Mouse (Mus musculus) thymus, postnatal 14 days (tissue): Measurements from ENCODE around the gene Lmod2.

Experiments
- DNase-seq: peaks from one replicate; pipeline ENCODE4 v3.0.0; 2021

Lmod2 gene

DNA sequence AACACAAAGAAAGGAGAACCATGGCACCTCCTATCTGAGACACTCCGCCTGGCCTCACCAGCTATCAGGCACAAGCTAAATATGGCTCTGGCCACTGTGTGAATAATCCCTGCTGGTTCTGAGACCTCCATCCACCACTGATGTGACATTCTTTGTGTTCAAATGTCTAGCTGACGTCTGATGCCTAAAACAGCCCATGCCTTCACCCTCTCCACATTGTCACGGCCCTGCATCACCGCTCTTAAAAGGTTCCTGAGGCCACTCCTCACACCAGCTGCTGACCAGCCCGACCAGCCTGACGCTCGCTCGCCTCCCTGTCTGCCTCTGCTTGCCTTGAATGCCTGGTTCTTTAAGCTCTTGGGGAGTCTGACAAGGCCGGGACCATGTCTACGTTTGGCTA, at the start of gene Lmod2:
Gene Lmod2, plus strand, starts transcription at position 263 of the 400 bp plus-strand sequence.
- no peak for DNase-seq

DNA sequence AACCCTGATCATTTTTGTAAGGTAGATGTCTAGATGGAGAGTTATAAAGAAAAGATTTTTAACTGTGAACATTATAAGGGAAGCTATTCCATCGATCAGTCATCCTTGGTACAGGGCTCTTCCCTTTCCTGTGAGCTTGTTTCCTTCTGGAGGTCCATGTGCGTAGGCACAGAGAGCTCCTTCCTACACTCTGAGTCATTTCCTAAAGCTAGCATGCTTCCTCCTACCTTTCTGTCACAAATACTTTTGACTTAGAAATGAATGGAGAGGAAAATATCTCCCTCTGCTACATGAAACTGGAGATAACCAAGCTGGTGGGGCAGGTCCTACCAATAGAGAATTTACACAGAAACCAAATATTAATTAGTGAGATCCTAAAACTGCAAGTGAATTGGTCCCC, 47.8 kb upstream of the Lmod2 start:
- DNase-seq, result no peak

DNA sequence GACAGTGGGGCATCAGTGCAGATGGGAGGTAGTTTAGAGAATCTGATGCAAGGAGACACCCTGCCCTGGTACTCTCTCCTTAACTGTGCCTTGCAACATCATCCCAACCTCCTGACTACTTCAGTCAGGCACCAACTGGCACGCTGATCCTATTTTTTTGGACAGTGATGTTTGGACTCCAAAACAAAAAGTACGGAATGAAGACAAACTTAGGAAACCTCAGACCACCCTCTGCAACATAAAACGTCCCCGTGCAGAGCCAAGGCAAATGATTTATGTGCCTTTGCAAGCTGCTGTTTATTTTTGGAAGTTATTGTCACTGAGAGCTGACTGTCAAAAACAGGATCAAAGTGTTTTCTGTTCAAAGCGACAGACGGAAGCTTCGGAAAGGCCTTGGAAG, 45.5 kb upstream of the Lmod2 start:
- no peak for DNase-seq

DNA sequence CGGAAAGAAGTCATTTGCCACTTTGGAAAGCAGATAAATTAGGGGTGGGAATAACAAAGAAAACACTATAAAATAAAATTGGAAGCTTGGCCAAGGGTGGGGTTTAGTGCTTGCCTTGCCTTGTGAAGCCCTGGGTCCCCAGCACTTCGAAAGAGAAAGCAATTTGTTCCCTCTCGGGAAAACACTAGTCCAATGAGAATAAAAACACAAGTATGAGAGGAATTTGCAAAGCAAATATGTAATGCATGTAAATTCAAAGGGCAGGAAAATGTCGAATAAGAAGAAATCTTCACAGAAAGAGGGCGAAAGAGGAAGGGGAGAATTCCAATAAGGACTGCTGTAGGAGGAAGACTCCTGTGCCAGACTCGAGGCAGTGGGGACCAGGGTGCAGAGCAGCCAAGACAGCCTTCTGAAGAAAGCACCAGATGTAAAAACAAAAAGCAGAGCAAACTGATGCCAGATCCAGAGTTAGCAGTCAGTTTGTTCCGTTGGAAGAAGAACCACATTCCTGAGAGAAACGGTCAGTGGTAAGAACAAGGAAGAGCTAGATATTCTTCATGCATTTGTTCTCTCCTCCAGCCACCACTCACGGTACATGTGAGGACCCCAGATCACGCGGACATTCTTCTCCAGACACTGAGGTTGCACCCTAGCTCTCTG, 43.0 kb upstream of the Lmod2 start:
- no peak for DNase-seq

DNA sequence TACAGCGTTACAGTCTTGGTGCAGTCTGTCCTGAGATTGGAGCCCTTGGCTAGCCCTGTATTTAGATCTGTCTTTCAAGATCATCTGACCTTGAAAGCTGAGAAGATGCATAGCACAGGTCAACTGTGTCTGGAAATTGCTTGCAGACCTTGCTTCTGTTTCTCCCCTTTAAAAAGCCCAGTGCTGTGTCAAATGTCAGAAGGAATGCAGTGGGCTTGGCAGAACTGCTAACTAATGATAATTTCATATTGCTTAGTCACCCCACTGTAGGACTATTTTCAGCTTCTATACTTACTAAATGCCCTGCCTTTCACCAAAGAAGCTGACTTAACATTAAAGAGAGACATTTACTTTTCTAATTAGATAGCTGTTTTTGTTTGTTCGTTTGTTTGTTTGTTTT, 42.1 kb upstream of the Lmod2 start:
- no peak for DNase-seq

DNA sequence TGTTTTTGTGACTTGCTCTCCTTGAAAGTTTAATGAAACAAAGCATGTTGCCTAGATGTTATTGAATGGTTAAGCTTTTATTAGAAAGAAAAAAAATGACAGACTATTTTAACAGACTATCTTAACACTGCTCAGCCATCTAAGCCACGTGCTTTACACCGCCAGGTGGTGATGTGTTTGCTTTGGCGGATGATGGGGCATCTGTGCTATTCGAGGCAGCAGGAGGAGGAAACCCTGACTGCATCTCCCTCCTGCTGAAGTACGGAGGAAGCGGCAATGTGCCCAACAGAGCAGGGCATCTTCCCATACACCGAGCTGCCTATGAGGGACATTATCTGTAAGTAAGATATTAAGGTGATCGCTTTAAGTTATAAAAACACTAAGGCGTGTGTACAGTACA, 33.5 kb upstream of the Lmod2 start:
- DNase-seq, result no peak

DNA sequence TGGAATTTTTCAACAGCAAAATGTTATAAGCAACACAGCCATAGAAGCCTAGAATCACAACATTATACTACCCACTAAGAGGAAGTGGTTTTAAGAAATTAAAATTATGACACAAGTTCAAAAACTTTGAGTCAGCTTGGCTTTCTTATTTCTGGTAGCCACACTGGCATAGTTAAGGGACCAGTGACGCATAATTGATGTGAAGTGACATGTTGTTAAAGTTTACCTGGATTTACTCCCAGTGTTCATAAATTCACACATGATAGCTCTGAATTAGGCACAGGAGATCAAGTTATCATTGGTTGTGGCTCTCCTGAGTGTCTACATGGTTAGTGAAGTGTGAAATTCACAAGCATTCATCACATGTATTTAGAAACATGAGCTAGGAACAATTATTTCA, 32.7 kb upstream of the Lmod2 start:
- DNase-seq, result no peak

DNA sequence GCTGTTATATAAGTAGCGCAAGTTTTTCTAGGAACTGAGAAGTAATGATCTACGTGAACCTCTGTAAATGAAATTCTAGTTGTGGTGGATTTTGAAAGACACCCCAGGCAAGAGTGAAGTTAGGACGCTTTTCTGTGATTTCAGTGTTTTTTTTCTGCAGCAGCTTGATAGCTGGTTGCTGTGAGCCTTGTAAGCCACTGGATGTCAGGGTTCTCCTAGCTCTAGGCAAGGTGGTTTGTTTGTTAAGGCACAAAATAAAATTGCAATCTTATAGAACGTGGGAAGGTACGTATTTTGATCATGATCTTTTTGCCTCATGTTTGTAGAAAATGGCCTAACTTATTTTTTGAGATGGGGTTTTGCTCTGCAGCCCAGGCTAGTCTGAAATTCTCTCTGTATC, 28.6 kb upstream of the Lmod2 start:
- no peak for DNase-seq

DNA sequence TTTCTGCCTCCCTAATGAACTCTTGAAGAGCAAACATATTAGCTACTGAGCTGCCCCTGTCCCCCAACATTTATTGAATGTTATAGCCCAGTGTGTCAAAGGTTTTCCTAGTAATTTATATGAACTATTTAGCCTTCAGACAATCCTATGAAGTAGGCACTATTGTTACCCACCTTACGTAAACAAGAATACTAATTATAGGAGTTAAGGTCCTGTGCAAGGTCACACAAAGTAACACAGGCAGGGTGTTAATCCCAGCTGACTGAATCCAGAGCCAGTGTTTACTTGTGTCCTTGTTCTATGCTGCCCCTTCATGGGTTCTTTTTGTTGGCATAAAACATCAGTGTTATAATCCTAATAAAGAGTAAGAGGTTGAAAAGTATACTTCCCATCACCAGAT, 27.9 kb upstream of the Lmod2 start:
- no peak for DNase-seq

DNA sequence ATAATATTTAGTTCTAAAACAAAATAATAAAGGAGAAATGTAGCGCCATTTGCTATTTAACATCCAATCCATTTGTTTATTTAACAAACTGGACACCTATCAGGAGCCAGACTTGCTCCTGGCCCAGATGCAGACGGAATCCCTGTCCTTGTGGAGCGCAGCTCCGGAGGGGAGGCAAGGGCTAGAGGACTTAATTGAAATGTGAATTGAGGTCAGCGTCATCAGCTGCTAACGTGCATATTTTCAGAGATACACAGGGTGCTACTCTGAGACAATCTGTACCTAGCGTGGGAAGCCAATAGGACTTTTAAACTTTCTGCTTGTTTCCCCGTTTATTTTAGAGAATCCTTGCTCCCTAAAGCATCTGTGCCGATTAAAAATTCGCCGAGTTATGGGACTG, 27.3 kb upstream of the Lmod2 start:
- DNase-seq, result no peak

DNA sequence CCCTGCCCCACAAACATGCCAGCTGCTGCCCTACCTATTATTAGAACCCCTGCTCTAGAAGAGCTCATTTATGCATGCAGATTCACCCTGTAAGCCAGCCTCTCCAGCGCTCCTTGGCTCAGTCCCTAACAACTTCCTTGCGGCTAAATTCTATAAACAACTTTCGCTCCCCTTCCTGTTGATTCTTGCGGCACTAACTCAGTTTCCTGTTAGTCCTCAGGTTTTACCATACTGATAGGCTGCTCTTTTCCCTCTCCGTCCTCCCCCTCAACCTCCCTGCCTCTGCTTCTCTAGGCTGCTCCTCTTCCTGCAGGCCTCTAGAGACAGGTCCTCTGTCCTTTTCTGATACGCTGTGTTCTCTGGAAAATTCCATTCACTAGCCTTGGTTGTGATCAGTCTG, 26.4 kb upstream of the Lmod2 start:
- no peak for DNase-seq

DNA sequence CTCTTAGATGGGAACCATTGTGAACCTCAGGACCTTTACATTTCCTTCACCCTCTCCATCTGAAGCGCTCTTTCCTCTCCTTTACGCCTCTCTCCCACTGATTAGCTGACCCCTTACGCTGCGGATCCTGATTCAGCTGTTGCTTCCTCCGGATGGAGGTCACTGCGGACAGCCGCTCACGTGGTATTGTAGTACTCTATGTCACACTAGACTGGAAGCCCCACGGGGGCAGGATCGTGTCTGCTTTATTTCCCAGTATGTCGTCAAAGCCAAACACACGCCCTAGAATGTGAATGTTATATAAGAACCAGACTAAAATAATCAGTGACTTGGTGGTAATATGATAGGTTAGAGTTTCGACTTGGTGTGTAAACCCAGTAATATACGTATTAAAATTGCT, 25.1 kb upstream of the Lmod2 start:
- DNase-seq, result no peak

DNA sequence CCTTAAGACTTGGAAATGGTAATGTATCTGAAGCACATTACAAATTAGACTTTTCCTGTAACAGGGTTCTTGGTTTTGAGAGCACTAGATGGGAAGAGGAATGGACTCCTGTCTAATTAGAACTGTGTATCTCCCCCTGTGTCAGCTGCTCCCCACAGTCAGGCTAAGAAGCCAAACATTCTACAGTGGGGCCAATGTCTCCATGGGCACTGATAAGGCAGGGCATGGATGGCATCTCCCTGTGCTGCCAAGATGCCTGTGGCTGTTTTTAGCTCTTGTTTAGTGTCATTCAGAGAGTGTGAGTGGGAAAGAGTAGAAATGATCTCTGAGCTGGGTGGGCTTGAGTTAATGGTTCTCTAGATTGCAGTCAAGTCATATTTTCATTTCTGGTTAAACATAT, 24.2 kb upstream of the Lmod2 start:
- no peak for DNase-seq

DNA sequence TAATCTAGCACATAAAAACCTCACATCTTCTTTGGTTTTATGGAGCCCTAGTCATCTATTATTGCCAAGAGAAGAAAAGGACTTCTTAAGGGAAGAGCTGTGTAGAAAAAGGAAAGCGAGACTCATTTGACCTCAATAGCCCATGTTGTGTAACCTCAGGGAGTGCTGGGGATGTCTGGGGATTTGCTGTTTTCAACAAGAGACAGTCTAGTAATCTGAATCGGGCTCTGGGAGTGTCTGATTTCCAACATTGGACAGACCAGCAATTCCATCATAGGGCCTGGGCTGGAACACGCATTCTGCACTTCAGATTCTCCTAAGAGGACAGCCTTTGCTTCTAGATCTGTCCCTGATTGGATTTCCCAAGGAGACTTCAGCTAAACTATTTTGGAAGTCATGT, 14.1 kb upstream of the Lmod2 start:
- no peak for DNase-seq

DNA sequence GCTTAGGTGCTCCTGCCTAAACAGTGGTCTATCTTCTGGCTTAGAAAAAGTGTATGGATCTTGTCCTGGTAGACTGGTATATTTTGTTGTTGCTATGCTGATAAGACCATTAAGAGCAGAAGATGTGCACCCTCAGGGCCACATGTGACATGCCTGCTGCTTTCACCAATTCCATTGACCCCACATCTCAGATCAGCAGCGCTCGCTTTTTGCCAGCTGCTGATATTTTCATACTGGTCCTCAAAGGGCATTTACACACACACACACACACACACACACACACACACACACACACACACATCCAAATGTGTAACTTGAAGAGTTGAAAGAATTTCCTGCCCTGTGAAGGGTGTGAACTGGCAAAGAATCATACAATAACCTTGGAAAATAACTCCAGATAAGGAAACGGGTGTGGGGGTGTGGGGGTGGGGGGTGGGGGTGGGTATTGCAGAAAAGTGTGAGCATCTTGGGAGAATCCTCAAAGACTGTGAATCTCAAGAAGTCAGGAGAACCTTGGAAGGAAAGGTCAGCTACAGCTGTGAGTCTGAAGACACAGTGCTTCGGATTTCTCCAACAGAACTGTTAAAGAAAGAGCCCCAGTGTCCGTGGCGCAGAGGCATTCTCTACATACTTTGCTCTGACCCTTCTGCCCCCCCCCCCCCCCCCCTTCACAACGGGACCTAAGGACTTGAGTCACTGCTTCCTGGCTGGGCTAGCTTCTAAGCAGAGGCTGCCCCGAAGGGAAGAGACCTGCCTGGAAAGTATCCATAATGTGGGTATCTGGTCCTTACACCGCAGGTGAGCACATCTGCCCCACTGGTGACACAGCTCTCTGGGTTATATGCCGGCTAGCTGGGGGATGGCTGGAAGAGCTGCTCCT, 11.9 kb upstream of the Lmod2 start:
- no peak for DNase-seq

DNA sequence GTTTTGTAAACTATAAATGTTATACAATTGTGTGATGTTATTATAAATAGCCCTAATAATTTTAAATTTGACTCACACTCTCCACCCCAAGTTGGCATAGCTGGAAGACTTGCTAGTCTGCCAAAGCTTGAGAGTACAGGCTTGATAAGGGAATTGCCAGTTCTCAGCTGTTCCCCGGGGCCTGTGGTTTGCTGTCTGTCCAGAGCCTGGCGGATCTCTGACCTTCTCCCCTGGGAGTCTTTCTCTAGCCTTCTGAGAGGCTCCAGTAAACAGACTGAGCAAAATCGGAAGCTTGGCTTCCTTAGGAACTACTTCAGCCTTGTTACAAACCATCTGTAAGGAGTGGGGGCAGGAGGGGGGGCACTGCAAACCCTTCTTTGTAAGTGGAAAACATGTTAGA, 10.7 kb upstream of the Lmod2 start:
- no peak for DNase-seq

DNA sequence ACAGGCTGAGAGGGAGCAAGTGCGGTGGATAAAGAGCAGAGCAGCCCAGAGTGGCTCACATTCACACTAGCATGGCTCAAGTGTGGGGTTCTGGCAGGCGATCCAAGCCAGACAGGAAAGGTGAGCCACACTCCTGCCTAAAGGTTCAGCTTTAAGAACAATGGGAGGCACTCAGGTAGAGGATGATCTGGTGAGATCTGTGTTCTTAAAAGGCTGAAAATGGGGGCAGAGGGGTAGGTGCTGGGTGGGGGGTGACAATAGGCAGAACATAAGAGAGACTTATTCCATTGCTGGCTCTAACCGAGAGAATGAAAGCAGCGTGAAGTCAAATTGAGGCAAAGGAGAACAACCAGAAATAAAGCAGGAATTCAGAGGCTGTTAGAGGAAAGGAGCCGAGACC, 7.3 kb upstream of the Lmod2 start:
- DNase-seq, result no peak

DNA sequence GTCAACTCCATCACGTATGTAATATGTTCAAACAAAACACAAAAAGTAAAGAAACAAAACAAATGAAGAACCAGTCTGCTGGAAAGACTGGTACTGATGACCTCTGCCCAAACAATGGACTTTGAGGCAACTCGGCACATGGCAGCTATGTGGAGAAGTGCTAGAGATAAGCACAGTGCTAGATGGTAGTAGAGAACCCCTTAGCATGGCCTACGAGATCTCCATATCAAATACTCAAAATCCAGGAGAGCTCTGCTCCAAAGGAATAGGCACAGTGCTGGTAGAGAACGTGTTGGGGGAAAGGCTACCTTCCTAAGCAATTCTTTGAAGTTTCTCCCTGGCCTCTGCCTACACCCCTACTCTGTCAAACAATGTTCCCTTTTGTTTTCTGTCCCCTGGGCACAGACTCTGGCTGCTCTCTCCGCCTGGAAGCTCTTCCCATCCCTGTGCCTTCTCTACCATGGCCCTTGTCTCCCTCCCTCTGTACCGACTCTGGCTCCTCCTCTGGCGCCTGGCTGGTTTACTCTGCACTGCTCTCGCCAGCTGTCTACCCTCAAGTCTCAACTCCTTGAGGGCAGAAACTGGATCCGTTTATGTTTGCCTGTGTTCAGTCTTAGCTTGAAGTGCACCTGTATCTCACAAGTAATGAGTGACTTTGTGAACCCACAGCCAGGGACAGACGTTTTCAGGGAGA, 5.9 kb upstream of the Lmod2 start:
- DNase-seq, result no peak

DNA sequence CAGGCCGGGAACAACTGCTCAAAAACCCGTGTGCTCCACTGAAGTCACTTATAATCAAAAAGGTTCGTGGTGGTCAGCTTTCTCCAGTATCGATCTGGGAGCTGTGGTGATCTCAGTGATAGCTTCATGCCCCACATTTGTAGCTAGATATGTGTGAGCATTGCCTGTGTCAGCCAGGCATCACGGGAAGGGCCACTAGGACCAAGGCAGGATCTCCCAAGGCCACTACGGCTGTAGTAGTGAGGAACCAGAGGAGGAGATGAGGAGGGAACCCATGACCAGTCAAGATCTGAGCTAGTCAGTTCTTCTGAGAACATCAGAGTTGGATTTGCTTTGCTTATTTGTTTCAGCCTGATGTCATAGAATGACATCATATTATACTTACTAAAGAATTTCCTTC, 1.6 kb downstream of the Lmod2 start:
- DNase-seq, result no peak

DNA sequence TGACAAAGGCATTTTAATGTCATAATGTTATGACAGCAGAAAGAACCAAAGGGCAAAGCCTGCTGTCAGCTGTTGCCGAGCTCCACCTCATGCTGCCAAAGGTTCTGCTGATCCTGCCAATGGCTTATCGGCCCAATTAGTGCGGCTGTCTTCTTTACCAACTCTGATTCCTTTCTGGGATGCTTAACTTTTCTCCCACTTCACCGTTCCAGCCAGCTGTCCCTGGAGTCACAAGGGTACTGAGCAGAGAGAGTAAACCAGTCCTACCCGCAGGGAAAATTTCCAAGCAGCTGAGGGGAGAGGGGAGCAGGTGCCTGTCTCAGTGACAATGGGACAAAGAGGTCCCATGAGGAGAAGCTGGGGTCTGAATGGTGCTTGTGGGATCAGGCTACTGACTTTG, 2.1 kb downstream of the Lmod2 start:
- no peak for DNase-seq

DNA sequence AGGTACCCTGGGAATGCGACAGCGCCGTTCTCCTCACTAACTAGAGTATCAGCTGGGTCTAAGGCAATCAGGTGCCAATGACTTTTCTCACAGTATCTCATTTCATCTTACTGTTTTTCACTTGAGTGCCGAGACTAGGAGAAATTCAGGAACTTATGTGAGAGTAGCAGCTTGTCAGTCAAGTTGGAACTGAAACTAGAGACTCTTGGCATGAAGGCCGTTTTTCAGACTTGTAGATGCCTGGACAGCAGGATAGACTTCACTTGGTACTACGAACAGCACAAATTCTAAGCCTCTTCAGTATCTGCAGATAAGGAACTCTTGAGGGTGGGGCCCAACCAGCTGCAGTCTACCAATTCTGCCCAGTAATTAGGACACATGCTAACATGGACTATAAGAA, 2.6 kb downstream of the Lmod2 start:
- no peak for DNase-seq

DNA sequence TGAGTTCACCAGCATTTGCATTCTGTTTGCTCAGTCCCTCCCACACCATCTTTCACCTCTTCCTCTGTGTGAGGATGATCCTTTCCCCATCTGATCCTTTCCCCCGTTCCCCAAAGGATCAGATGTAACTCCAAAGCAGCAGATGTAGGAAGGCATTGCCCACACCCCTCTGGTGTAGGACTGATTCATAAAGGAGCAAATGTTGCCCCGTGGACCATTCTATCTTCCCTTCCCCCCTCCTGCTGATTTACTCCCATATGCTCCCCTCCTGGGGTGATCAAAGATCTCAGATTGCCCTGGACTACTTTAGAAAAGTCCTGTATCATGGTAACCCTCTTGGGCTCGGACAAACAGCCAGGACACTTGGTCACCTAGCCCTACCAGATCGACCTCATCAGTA, 3.2 kb downstream of the Lmod2 start:
- no peak for DNase-seq

DNA sequence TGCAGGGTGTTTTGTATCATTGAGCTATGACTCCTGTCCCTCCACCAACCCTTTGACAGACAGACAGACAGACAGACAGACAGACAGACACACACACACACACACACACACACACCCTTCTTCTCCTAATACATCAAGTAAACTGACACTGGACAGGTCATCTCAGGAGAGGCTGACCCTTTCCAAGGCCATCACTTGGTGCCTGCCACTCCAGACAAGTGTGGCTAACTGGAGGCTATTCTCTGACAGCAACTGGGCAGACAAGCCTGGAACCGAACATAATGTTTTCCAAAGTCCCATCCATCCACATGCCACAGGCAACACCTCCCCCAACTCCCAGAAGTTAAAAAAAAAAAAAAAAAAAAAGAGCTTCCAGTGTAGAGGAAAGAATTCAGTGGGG, 4.1 kb downstream of the Lmod2 start:
- no peak for DNase-seq

DNA sequence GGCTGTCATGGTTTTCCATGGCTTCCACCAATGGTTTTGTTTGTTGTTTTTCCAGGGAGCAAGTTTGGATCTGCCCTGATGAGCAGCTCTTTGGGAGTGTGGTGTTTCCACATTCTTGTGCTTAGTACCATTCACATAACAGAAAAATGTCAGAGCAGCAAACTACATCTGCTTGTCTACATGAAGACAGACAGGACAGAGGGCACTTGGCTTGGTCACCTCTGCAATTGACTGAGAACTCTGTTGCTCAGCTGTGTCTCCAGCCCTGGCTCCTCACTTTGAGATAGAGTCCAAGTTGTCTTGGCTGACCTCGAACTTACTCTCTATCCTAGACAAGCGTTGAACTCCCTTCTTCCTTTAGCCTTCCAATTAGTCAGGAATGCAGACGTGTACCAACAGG, 4.8 kb downstream of the Lmod2 start:
- no peak for DNase-seq
